Comparison of ENCODE assay signal across 12 mouse cellular contexts in genomic region chr5:105702580-105703285, GRCm38 (mm10). TPM values are rescaled to one million over a fixed set of nuclear protein-coding genes. Genes with fewer than 3 reads are reported as not detected.
A peak's percentile ranks its signal among the peaks of the same experiment; 100 is the strongest.
DNase-seq lines count a peak whose midpoint lies in the region; ATAC-seq and TF ChIP-seq lines count a peak whose summit lies in the region.
"Had no signal": no experiment of that assay in that cellular context is flagged by ENCODE, and none has a peak within 500 bp of the region (broad histone marks: within the 10 kb centered on the region; RNA-seq: fewer than 3 reads in every experiment).

No protein-coding gene starts in this region.

- DNase-seq in Patski (ENCODE audit: low read depth, low spot score): peak; percentile 83
- DNase-seq in kidney, adult 9 months: peak; percentile 91
- no peak for DNase-seq in adrenal gland, postnatal 36 days
- no peak for DNase-seq in urinary bladder, adult 18-20 months (ENCODE audit: low spot score in 2 of 2)
- DNase-seq in retina, postnatal 1 day: no peak
- DNase-seq: heart, postnatal 10 days; right cerebral cortex, postnatal 4 days had no signal

- peaks cover 79% of the 10 kb centered on the region for H3K4me1 ChIP-seq in E14TG2a.4 (replicated peaks; ENCODE audit: low read depth, low read length)
- H3K4me1 ChIP-seq in liver, embryonic 15.5 days (replicated peaks): peaks cover 79% of the 10 kb centered on the region

- peak overlapping the region; percentile 45 for H3K27ac ChIP-seq in liver, embryonic 15.5 days (replicated peaks)
- H3K27ac ChIP-seq: embryonic facial prominence, embryonic 15.5 days; forebrain, embryonic 15.5 days; neural tube, embryonic 15.5 days had no signal

- H3K9ac ChIP-seq in liver, embryonic 15.5 days: no peak overlapping the region
- H3K9ac ChIP-seq: embryonic facial prominence, embryonic 15.5 days; forebrain, embryonic 15.5 days; neural tube, embryonic 15.5 days had no signal

- 19% methylated on average over 9 of the region's 9 CpGs for WGBS in liver, embryonic 15.5 days (ENCODE audit: insufficient replicate concordance)

- POLR2A ChIA-PET in Patski (lab: Charles Lee): no interaction called here

- TF ChIP-seq CTCF in E14TG2a.4 (conservative IDR thresholded peaks at IDR 0.05; ENCODE audit: low read length) (no peak), Patski (IDR thresholded peaks at IDR 0.05) (no peak)

- CTCF ChIA-PET in Patski (lab: Charles Lee): interaction anchor here (0.8 to 2.4 kb wide), 3 partner anchors 11 to 93 kb away, joined by 3 to 8 read pairs (median 4); no protein-coding TSS in a partner anchor

- ATAC-seq in Patski: peak; percentile 38
- ATAC-seq in liver, embryonic 15.5 days (ENCODE audit: insufficient read depth): no peak
- ATAC-seq: forebrain, embryonic 15.5 days had no signal

- H3K27me3 ChIP-seq in E14TG2a.4 (ENCODE audit: insufficient read depth, low read length) (no peaks in the 10 kb centered on the region), Patski (no peaks in the 10 kb centered on the region)
- peaks cover 32% of the 10 kb centered on the region for H3K27me3 ChIP-seq in liver, embryonic 15.5 days
- H3K27me3 ChIP-seq: embryonic facial prominence, embryonic 15.5 days; forebrain, embryonic 15.5 days; neural tube, embryonic 15.5 days had no signal

- H3K4me3 ChIP-seq in E14TG2a.4 (replicated peaks; ENCODE audit: low read length): peak overlapping the region; percentile 27
- no peak overlapping the region for H3K4me3 ChIP-seq in liver, embryonic 15.5 days (replicated peaks)
- H3K4me3 ChIP-seq: embryonic facial prominence, embryonic 15.5 days; forebrain, embryonic 15.5 days; neural tube, embryonic 15.5 days had no signal

- in situ Hi-C loops in Patski (cut with MboI; ENCODE audit: low pct_unique_long_range_greater_than_20kb): no loop called here

- peaks cover 42% of the 10 kb centered on the region for H3K9me3 ChIP-seq in E14TG2a.4 (ENCODE audit: low read length)
- H3K9me3 ChIP-seq in liver, embryonic 15.5 days (replicated peaks): no peaks in the 10 kb centered on the region
- H3K9me3 ChIP-seq: embryonic facial prominence, embryonic 15.5 days; forebrain, embryonic 15.5 days; neural tube, embryonic 15.5 days had no signal

- peaks cover 50% of the 10 kb centered on the region for H3K36me3 ChIP-seq in E14TG2a.4 (ENCODE audit: insufficient read depth, low read length)
- H3K36me3 ChIP-seq in liver, embryonic 15.5 days (replicated peaks): 0 out of 2 replicates have a peak, but pooled peaks cover 5% of the 10 kb centered on the region
- H3K36me3 ChIP-seq: embryonic facial prominence, embryonic 15.5 days; forebrain, embryonic 15.5 days; neural tube, embryonic 15.5 days had no signal

- H3K4me2 ChIP-seq in liver, embryonic 15.5 days: peak overlapping the region; percentile 3; the same call in 1 of the 2 replicates
- H3K4me2 ChIP-seq: forebrain, embryonic 15.5 days had no signal

RNA-seq across cellular contexts. Expression of gene Lrrc8d, which starts 3.0 kb away (rescaled TPM):
- 66.7 TPM for polyA plus RNA-seq in Patski (2021)
- polyA plus RNA-seq in liver, embryonic 15.5 days (2015; fragmentation: Nextera tagmentation; extraction: Ambion mirVana): 8.1 and 8.4 TPM in 2 replicates
- 100 to 1,000 TPM in 1 of 2 experiments, 10 to 100 TPM in 1; 97.8 to 115 TPM for total RNA-seq in adrenal gland, postnatal 36 days (2021)

Comparison
In these comparisons a context has a peak if more than half of its experiments do, and no peak if none do; other contexts are left out.
1. DNase-seq: peak in Patski (single experiment) and kidney, adult 9 months (single experiment); none in adrenal gland, postnatal 36 days (0 of 2), urinary bladder, adult 18-20 months (0 of 2) and retina, postnatal 1 day (single experiment).